Mouse (Mus musculus): ENCODE results near the gene Trpm5.

Gene Trpm5

GRCm38 (mm10) chr7:143064226-143064625 is 30.2 kb downstream of the Trpm5 start:
- in situ Hi-C loops (cut with MboI, MseI): loop anchor here in 1 of 2 experiments (25.0 kb wide), 1 partner anchor 1977 kb away; the partner anchor contains the start of gene Pkp3

- in situ Hi-C loops (cut with MboI, MseI): loop anchor here in 1 of 2 experiments (25.0 kb wide), 1 partner anchor 1975 kb away; the partner anchor contains the start of gene Pkp3
These were observed 31.7 kb downstream of the Trpm5 start for GRCm38 (mm10) chr7:143062704-143063103.

- in situ Hi-C loops (cut with MboI, MseI): loop anchor here in 1 of 2 experiments (25.0 kb wide), 1 partner anchor 1972 kb away; the partner anchor contains the start of gene Pkp3
These were observed 35.1 kb downstream of the Trpm5 start for GRCm38 (mm10) chr7:143059202-143059870.

- in situ Hi-C loops (cut with MboI, MseI): loop anchor here in 1 of 2 experiments (25.0 kb wide), 1 partner anchor 1971 kb away; the partner anchor contains the start of gene Pkp3
These were observed 36.2 kb downstream of the Trpm5 start for GRCm38 (mm10) chr7:143058221-143058697.

- in situ Hi-C loops (cut with MboI, MseI): loop anchor here in 1 of 2 experiments (25.0 kb wide), 1 partner anchor 1970 kb away; the partner anchor contains the start of gene Pkp3
These were observed 36.7 kb downstream of the Trpm5 start for GRCm38 (mm10) chr7:143057667-143058220.

GRCm38 (mm10) chr7:143057023-143057422 is 37.4 kb downstream of the Trpm5 start:
- in situ Hi-C loops (cut with MboI, MseI): loop anchor here in 1 of 2 experiments (25.0 kb wide), 1 partner anchor 1970 kb away; the partner anchor contains the start of gene Pkp3

- in situ Hi-C loops (cut with MboI, MseI): loop anchor here in 1 of 2 experiments (25.0 kb wide), 1 partner anchor 1968 kb away; the partner anchor contains the start of gene Pkp3
These were observed 38.8 kb downstream of the Trpm5 start for GRCm38 (mm10) chr7:143055499-143056186.

GRCm38 (mm10) chr7:143055001-143055400 is 39.4 kb downstream of the Trpm5 start:
- in situ Hi-C loops (cut with MboI, MseI): loop anchor here in 1 of 2 experiments (25.0 kb wide), 1 partner anchor 1968 kb away; the partner anchor contains the start of gene Pkp3

GRCm38 (mm10) chr7:143054612-143054965 is 39.9 kb downstream of the Trpm5 start:
- in situ Hi-C loops (cut with MboI, MseI): loop anchor here in 1 of 2 experiments (25.0 kb wide), 1 partner anchor 1967 kb away; the partner anchor contains the start of gene Pkp3

GRCm38 (mm10) chr7:143053961-143054611 is 40.4 kb downstream of the Trpm5 start:
- in situ Hi-C loops (cut with MboI, MseI): loop anchor here in 1 of 2 experiments (25.0 kb wide), 1 partner anchor 1967 kb away; the partner anchor contains the start of gene Pkp3

- in situ Hi-C loops (cut with MboI, MseI): loop anchor here in 1 of 2 experiments (25.0 kb wide), 1 partner anchor 1966 kb away; the partner anchor contains the start of gene Pkp3
These were observed 41.2 kb downstream of the Trpm5 start for GRCm38 (mm10) chr7:143053008-143053899.

- in situ Hi-C loops (cut with MboI, MseI): loop anchor here in 1 of 2 experiments (25.0 kb wide), 1 partner anchor 1965 kb away; the partner anchor contains the start of gene Pkp3
These were observed 41.8 kb downstream of the Trpm5 start, which contains the start of gene Cd81 for GRCm38 (mm10) chr7:143052626-143053007. TSS of gene Cd81 (plus strand) at chr7:143052739.

- in situ Hi-C loops (cut with MboI, MseI): loop anchor here in 1 of 2 experiments (25.0 kb wide), 1 partner anchor 1964 kb away; the partner anchor contains the start of gene Pkp3
These were observed 43.1 kb downstream of the Trpm5 start for GRCm38 (mm10) chr7:143051316-143051715.

GRCm38 (mm10) chr7:143049841-143050816 is 44.3 kb downstream of the Trpm5 start:
- in situ Hi-C loops (cut with MboI, MseI): loop anchor here in 1 of 2 experiments (25.0 kb wide), 1 partner anchor 1963 kb away; the partner anchor contains the start of gene Pkp3

- in situ Hi-C loops (cut with MboI, MseI): no loop called here
These were observed 45.1 kb downstream of the Trpm5 start for GRCm38 (mm10) chr7:143049331-143049730.

GRCm38 (mm10) chr7:143046358-143046757 is 48.1 kb downstream of the Trpm5 start:
- in situ Hi-C loops (cut with MboI, MseI): no loop called here

GRCm38 (mm10) chr7:143044826-143045206 is 49.6 kb downstream of the Trpm5 start:
- in situ Hi-C loops (cut with MboI, MseI): no loop called here

Data from T-helper 17 cell (primary cell).